Mouse (Mus musculus): Measurements from ENCODE around the gene Clp1.

Clp1 gene

DNA sequence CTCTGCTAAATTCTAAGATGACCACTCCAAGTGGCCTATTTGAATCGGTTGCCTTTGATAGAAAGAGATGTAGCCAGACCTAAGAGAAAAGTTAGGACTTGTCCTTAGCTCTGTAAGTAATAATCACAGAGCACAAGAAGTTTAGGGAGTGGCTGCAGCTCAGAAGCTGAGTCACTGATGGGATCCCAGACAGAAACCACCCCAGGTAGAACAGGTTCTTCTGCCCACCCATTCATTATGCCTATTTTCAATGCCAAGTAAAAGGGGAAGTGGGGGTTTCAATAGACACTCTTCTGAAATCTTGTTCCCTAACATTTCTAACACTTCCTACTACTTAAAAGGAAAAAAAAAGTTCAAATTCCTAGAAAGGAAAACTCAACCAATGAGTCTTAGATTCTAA, 21.9 kb downstream of the Clp1 start:
- DNase-seq = no peak

DNA sequence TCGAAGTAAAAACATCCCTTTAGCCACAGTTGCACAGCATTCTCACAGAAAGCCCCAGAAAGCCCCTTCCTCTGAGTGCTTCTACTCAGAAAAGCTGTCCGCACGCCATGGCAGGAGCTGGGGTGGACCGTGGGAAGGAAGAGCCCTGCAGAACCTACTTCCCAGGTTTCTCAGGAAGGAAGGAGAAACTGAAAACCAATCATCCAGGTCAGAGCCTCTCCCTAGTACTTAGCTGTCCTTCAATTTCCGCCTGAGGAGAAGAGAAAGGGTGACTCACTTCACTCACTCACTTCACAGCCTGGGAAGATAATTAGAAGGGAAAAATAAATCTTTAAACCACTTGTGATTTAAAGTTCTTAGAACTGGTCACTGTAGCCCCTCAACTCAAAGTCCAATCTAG, 22.8 kb downstream of the Clp1 start:
- DNase-seq = no peak

DNA sequence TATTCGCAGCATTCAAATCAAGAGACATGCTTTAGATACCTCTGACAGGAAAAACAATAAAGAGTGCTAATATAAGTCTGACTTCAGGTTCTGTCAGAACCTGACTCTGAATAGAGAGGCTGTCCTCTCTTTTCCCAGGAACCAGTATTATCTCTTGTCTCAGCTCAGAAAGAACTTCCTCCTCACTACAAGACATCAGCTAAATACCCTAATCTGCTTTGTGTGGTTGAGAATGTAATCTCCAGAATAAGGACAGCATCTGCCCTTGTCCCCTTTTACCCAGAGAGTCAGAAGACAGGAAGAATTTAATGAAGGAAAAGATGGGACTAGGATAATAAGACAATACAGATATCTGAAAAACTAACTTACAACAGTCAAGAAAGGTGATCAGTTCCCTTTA, 23.7 kb downstream of the Clp1 start:
- DNase-seq = no peak

DNA sequence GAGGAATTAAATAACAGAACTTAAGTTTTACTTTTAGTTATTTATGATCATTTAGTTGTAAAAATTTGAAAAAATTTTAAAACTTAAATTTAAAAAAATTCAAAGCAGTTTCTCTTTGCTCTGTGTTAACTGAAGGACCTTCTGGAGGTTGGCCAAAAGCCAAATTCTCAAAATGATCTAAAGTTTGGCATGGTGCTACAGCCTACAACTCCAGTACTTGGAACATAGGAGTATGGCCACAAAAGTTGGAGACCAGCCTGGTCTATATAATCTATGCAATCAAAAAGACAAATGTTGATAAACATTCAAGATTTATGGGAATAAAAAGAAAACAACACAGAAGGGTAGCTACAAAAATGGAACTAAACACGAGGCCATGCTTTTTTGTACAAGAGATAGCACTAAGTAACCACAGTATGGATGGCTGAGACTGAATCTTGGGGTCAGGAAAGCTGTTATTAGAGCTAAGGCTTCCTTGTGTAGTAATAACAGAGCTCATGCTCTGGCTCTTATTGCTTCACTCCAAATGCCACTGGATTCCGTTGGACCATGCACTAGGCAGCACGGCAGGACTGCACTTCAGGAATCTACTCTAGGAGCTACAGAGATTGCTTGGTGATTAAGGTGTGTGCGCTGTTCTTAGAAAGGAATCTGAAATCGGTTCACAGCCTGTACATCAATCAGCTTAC, 32.0 kb downstream of the Clp1 start:
- DNase-seq = no peak

DNA sequence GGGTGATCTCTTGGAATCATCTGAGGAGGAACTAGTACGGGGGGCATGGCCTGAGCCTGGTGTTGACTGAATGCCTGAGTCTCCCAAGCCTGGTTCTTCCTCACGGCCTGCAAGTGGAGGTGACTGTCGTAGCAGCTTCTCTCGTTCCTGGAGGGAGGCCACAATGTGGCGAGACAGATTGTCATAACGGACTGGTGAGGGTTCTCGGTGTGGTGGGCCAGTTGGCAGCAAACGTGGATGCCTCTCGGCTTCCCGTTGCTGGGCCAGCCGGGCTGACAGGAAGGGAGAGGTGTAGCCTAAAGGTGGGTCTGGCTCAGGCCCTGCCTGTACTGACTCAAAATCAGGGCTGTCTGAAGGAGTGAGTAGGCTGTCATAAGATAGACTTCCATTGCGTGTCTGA, 37.1 kb downstream of the Clp1 start:
- DNase-seq = no peak

DNA sequence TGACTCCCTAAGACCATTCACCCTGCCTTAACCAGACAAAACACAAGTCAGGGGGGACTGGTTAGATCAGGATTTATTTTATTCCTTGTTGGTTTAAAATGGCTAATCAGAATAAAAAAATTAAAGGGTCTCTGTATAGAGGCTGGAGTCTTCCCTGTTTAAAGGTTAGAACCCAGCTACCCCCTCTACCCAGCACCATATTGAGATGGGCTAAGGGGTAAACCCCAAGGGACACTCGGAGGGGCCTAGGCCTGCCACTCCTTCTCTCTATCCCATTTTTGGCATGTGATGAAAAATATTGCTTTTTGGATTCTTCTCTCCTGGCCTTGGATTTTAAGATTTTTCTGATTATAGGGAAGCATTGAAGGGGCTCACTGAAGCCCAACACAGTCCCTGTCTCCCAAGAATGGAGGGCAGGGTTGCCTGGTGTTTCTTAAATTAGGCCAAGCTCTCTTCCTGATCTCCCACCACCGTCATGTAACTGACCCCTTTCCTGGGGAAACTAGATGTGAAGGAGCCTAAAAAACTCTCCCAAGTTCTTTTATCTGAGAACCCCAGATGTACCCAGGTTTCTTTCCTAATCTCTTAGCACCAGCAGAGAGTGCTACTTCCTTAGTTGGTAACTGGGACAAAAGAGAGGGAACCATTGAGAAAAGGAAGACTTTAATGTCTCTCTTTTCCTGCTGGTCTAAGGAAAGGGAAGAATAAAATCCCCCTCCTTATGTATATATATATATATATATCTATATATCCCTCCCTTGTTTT, 38.9 kb downstream of the Clp1 start:
- no peak for DNase-seq

DNA sequence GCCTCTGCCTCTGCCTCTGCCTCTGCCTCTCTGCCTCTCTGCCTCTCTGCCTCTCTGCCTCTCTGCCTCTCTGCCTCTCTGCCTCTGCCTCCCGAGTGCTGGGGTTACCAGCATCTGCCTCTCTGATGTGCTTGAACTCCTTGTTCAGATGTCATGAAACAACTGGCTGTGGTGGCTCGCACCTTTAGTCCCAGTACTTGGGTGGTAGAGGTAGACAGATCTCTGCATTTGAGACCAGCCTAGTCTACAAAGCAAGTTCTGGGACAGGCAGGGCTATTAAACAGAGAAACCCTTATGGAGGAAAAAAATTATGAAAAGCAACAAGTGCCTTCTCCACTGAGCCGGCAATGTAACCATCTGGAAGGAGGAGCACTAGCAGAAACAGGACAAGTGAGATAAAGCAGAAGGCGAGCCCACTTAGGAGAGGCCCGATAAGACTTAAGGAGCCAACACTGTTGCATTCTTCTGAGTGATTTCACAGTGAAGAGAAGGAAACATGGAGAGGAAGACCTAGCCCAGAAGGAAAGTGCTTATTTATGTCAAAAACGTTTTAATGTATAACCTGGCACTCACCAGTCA, 44.5 kb downstream of the Clp1 start:
- DNase-seq = no peak

DNA sequence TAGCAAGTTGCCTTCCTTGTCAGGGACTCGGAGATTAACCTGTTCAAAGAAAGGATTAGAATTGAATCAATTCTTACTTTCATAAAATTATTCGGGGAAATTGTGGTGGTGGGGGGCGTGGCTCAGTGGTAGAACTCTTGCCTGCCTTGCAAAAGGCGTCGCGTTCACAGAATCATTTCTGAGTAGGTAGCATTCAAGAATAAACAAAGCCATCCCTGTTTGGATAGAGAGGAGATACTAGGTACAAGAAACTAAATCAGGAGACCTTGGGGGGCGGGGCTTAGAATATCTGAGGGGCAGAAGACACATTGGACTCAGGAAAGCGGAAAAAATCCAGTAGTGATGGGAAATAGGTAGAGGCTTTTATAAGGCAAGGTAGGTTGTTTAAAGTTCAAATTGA, 48.1 kb downstream of the Clp1 start, which contains the start of gene Tmx2:
Tmx2 (minus strand) TSS at position 125 of the 400 bp plus-strand sequence.
- no peak for DNase-seq

DNA sequence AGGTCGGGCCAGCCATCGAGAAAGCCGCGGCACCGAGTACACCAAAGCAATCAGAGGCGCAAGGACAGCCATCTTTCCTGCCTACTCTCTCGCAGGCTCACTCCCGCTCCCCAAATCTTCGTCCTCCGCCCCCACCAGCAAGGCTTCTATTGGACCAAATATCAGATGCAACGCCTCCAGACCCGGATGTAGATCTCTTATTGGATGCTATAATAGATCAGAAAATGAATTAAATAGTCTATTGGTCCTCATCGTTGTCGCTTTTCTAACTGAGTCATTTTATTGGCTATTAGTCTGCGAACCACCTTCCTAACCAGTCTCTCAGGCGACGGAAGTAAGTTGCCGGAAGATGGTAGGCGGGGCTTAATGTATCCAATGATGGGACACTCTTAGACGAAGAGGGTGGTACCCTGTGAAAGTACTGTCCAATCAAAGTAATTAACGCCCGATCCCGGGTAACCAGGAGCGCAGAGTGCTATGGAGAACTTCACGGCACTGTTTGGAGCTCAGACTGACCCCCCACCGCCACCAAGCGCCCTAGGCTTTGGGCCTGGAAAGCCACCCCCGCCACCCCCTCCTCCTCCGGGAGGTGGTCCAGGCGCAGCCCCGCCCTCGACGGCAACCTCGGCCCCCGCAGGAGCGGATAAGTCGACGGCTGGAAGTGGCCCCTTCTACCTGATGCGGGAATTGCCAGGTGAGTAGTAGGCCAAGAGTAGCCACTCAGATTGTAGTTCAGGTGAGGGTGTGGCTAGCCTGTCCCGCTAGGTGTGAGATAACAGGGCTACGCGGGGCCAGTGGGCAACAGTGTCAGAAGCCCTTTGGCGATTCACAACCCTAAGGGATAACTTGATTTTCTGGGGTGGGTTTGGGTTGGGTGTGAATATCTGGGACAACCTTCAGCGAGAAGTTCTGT, 48.9 kb downstream of the Clp1 start, which contains the start of the genes Gm28635 and Med19:
Gm28635 (minus strand) TSS at position 74 of the 913 bp plus-strand sequence.
Med19 (plus strand) TSS at position 435 of the 913 bp plus-strand sequence.
- peak; percentile 99 for DNase-seq

DNA sequence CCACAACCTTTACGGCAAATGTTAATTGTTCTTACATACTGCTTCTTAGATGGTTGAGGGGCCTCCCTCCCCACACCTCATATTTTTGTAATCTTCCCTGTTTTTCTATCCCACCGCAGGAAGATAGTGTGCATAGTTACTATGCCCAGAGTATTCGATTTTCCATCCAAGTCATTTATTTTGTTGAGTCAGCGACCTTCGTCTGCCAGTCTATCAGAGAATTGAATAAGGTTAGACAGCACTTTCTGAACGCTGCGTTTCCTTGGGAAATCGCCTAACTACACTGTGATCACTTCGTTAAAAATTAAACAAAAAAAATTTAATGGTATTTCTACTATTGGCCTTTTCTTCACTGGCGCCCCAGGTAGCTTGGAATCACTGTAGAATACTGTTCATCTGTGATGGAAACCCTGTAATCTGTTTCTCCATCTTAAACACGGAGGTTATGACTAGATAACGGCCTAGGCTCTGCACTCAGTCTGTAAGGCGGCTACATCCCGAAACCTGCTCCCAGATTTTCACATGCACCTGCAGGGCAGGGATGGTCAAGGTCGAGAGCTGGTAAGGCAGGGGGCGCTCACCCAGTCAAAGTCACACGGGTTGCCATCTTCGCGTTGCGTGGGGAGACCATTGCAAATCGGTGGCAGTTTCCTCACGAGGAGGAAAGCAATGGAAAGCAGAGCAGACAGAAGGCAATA, 49.7 kb downstream of the Clp1 start:
- DNase-seq = no peak

Measured in layer of hippocampus, adult 9-11 months (tissue).